Mouse (Mus musculus): ENCODE data around the gene Tln2. TPM values are rescaled to one million over a fixed set of nuclear protein-coding genes. Genes with fewer than 3 reads are reported as not detected.
"Not testable (repeated sequence)": the region's sequence is repeated elsewhere in the genome, so short reads cannot be mapped to it uniquely, and the experiment has no call there.

Tln2 gene
- polyA plus RNA-seq, 2 experiments: 17.5 to 39.2 TPM

- no peaks in the 10 kb centered on the region for H3K9me3 ChIP-seq (ENCODE audit: control insufficient read depth, low read length)
- ATAC-seq (ENCODE audit: low FRiP score, low read depth): no peak
- H3K4me1 ChIP-seq (ENCODE audit: control insufficient read depth, insufficient read depth, low read length): peaks cover 6% of the 10 kb centered on the region; the same call in 1 of the 2 replicates
- 95% methylated on average over 3 of the region's 3 CpGs for WGBS
- no peak overlapping the region for H3K27ac ChIP-seq (replicated peaks; ENCODE audit: low read depth, low read length)
- peaks cover 36% of the 10 kb centered on the region for H3K36me3 ChIP-seq (ENCODE audit: control insufficient read depth, insufficient read depth, low read length)
- DNase-seq (ENCODE audit: low spot score): no peak
- H3K9ac ChIP-seq (ENCODE audit: low read depth, low read length, severe bottlenecking): no peak overlapping the region
- no peak overlapping the region for H3K4me2 ChIP-seq (replicated peaks; ENCODE audit: low read depth, low read length, severe bottlenecking)
- no peak overlapping the region for H3K4me3 ChIP-seq (replicated peaks; ENCODE audit: low read length)
- no peaks in the 10 kb centered on the region for H3K27me3 ChIP-seq (ENCODE audit: control insufficient read depth, insufficient read depth, low read length)
- no peak for TF ChIP-seq POLR2A (IDR thresholded peaks at IDR 0.05; ENCODE audit: borderline replicate concordance, extremely low read depth, insufficient read depth, insufficient read length)
These were observed 272.7 kb downstream of the Tln2 start for GRCm38 (mm10) chr9:67286801-67287200.

GRCm38 (mm10) chr9:67285544-67285943, 274.0 kb downstream of the Tln2 start:
- H3K9me3 ChIP-seq (ENCODE audit: control insufficient read depth, low read length): no peaks in the 10 kb centered on the region
- H3K4me3 ChIP-seq (replicated peaks; ENCODE audit: low read length): no peak overlapping the region
- H3K9ac ChIP-seq (ENCODE audit: low read depth, low read length, severe bottlenecking): no peak overlapping the region
- no peak for ATAC-seq (ENCODE audit: low FRiP score, low read depth)
- DNase-seq (ENCODE audit: low spot score): no peak
- H3K4me1 ChIP-seq (ENCODE audit: control insufficient read depth, insufficient read depth, low read length): peaks cover 12% of the 10 kb centered on the region; the same call in 1 of the 2 replicates
- H3K36me3 ChIP-seq (ENCODE audit: control insufficient read depth, insufficient read depth, low read length): peaks cover 34% of the 10 kb centered on the region
- H3K4me2 ChIP-seq (replicated peaks; ENCODE audit: low read depth, low read length, severe bottlenecking): no peak overlapping the region
- 75% methylated on average over 3 of the region's 3 CpGs for WGBS
- H3K27me3 ChIP-seq (ENCODE audit: control insufficient read depth, insufficient read depth, low read length): no peaks in the 10 kb centered on the region
- H3K27ac ChIP-seq (replicated peaks; ENCODE audit: low read depth, low read length): no peak overlapping the region
- no peak for TF ChIP-seq POLR2A (IDR thresholded peaks at IDR 0.05; ENCODE audit: borderline replicate concordance, extremely low read depth, insufficient read depth, insufficient read length)

DNA sequence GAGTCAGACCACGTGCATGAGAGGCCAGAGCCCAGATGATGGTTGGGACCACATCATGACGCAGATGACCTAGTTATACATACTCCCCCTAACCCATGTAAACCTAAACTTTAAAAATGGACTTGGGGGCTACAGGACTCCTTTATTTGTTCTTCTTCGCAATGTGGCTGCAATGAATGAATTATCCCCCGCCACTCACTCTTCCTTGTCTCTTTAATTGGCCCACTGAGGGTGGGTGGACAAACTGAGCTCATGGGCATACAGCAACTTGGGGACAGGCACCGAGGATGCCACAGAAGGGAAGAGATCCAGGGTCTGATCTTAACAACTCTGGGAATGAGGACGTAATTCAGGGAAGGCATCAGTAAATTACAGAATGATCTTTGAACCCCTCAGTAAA, 277.7 kb downstream of the Tln2 start:
- Histone ChIP-seq H3K4me2 (replicated peaks; ENCODE audit: low read depth, low read length, severe bottlenecking) (no peak overlapping the region), H3K9me3 (ENCODE audit: control insufficient read depth, low read length) (no peaks in the 10 kb centered on the region), H3K9ac (ENCODE audit: low read depth, low read length, severe bottlenecking) (no peak overlapping the region), H3K27ac (replicated peaks; ENCODE audit: low read depth, low read length) (no peak overlapping the region), H3K27me3 (ENCODE audit: control insufficient read depth, insufficient read depth, low read length) (no peaks in the 10 kb centered on the region), H3K36me3 (ENCODE audit: control insufficient read depth, insufficient read depth, low read length) (peaks cover 6% of the 10 kb centered on the region; the same call in 1 of the 2 replicates), H3K4me3 (replicated peaks; ENCODE audit: low read length) (no peak overlapping the region), H3K4me1 (ENCODE audit: control insufficient read depth, insufficient read depth, low read length) (peaks cover 12% of the 10 kb centered on the region; the same call in 1 of the 2 replicates)
- 64% methylated on average over 6 of the region's 6 CpGs for WGBS
- no peak for ATAC-seq (ENCODE audit: low FRiP score, low read depth)
- DNase-seq (ENCODE audit: low spot score): no peak
- TF ChIP-seq POLR2A (IDR thresholded peaks at IDR 0.05; ENCODE audit: borderline replicate concordance, extremely low read depth, insufficient read depth, insufficient read length): no peak

GRCm38 (mm10) chr9:67280311-67280710, 279.2 kb downstream of the Tln2 start:
- H3K4me2 ChIP-seq (replicated peaks; ENCODE audit: low read depth, low read length, severe bottlenecking); H3K27me3 ChIP-seq (ENCODE audit: control insufficient read depth, insufficient read depth, low read length); ATAC-seq (ENCODE audit: low FRiP score, low read depth); H3K27ac ChIP-seq (replicated peaks; ENCODE audit: low read depth, low read length); H3K36me3 ChIP-seq (ENCODE audit: control insufficient read depth, insufficient read depth, low read length); H3K9me3 ChIP-seq (ENCODE audit: control insufficient read depth, low read length); H3K9ac ChIP-seq (ENCODE audit: low read depth, low read length, severe bottlenecking); H3K4me3 ChIP-seq (replicated peaks; ENCODE audit: low read length); DNase-seq (ENCODE audit: low spot score): not testable (repeated sequence)
- H3K4me1 ChIP-seq (ENCODE audit: control insufficient read depth, insufficient read depth, low read length): peaks cover 12% of the 10 kb centered on the region; the same call in 1 of the 2 replicates

DNA sequence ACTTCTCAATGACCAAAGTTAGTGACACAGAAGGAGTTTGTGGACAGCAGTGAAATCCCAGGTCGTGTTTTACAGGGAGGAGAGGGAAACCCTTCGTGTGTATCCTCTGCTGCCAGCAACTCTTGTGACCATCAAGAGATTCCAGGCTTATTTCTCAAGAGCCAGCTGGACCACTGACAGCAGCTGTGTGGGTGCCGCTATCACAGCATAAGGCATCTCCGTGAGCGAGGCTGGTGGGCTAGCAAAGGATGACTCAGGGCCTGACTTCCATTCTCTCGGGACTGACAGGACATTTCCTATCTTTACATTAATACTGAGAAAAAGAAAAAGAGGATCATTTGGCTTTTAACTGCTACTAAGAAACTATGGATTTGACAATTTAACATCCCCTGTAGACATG, 283.1 kb downstream of the Tln2 start:
- no peak for DNase-seq (ENCODE audit: low spot score)
- Histone ChIP-seq H3K9ac (ENCODE audit: low read depth, low read length, severe bottlenecking) (no peak overlapping the region), H3K27ac (replicated peaks; ENCODE audit: low read depth, low read length) (no peak overlapping the region), H3K4me3 (replicated peaks; ENCODE audit: low read length) (no peak overlapping the region), H3K27me3 (ENCODE audit: control insufficient read depth, insufficient read depth, low read length) (no peaks in the 10 kb centered on the region), H3K9me3 (ENCODE audit: control insufficient read depth, low read length) (no peaks in the 10 kb centered on the region), H3K4me1 (ENCODE audit: control insufficient read depth, insufficient read depth, low read length) (peaks cover 3% of the 10 kb centered on the region; the same call in 1 of the 2 replicates), H3K4me2 (replicated peaks; ENCODE audit: low read depth, low read length, severe bottlenecking) (no peak overlapping the region), H3K36me3 (ENCODE audit: control insufficient read depth, insufficient read depth, low read length) (no peaks in the 10 kb centered on the region; the same call in none of the 2 replicates)
- TF ChIP-seq POLR2A (IDR thresholded peaks at IDR 0.05; ENCODE audit: borderline replicate concordance, extremely low read depth, insufficient read depth, insufficient read length): no peak
- WGBS: 93% methylated on average over 6 of the region's 6 CpGs
- ATAC-seq (ENCODE audit: low FRiP score, low read depth): no peak

- peaks cover 19% of the 10 kb centered on the region for H3K4me1 ChIP-seq (ENCODE audit: control insufficient read depth, insufficient read depth, low read length)
- H3K36me3 ChIP-seq (ENCODE audit: control insufficient read depth, insufficient read depth, low read length): no peaks in the 10 kb centered on the region; the same call in none of the 2 replicates
- no peak overlapping the region for H3K27ac ChIP-seq (replicated peaks; ENCODE audit: low read depth, low read length)
- no peak overlapping the region for H3K4me2 ChIP-seq (replicated peaks; ENCODE audit: low read depth, low read length, severe bottlenecking)
- DNase-seq (ENCODE audit: low spot score): no peak
- no peaks in the 10 kb centered on the region for H3K9me3 ChIP-seq (ENCODE audit: control insufficient read depth, low read length)
- H3K4me3 ChIP-seq (replicated peaks; ENCODE audit: low read length): no peak overlapping the region
- H3K27me3 ChIP-seq (ENCODE audit: control insufficient read depth, insufficient read depth, low read length): no peaks in the 10 kb centered on the region
- no peak for ATAC-seq (ENCODE audit: low FRiP score, low read depth)
- WGBS: 57% methylated on average over 3 of the region's 3 CpGs
- TF ChIP-seq POLR2A (IDR thresholded peaks at IDR 0.05; ENCODE audit: borderline replicate concordance, extremely low read depth, insufficient read depth, insufficient read length): no peak
- no peak overlapping the region for H3K9ac ChIP-seq (ENCODE audit: low read depth, low read length, severe bottlenecking)
These were observed 285.2 kb downstream of the Tln2 start for GRCm38 (mm10) chr9:67274296-67274695.
